Mouse (Mus musculus) G1E (cell line): ENCODE results near the gene Stard13. TPM values are rescaled to one million over a fixed set of nuclear protein-coding genes. Genes with fewer than 3 reads are reported as not detected.

ENCODE experiments used
- ATAC-seq: 2 replicates; pipeline ENCODE4 v1.8.0; 2016; ENCODE audit warnings: mild to moderate bottlenecking; ENCODE audit not compliant: insufficient number of reproducible peaks, poor library complexity, low FRiP score, severe bottlenecking; ENCODE audit errors: extremely low read depth
- DNase-seq: peaks from one replicate; pipeline ENCODE4 v3.0.0; 2012; ENCODE audit warnings: low spot score
- H3K27me3 ChIP-seq: 2 replicates; pipeline ENCODE4 v1.6.1; 2012; ENCODE audit warnings: mild to moderate bottlenecking, low read length, inconsistent platforms; ENCODE audit not compliant: insufficient read depth
- H3K36me3 ChIP-seq: replicated peaks from 2 replicates; pipeline ENCODE3; 2012; ENCODE audit warnings: mild to moderate bottlenecking, inconsistent platforms
- H3K4me1 ChIP-seq: 2 replicates; pipeline ENCODE4 v1.6.1; 2012; ENCODE audit warnings: low read depth, low read length, inconsistent platforms, mixed read lengths; ENCODE audit not compliant: insufficient read depth
- H3K4me3 ChIP-seq: 2 replicates; pipeline ENCODE4 v1.5.1; 2012; ENCODE audit warnings: low read depth, mild to moderate bottlenecking, inconsistent platforms, low read length, moderate library complexity, mixed read lengths
- H3K9me3 ChIP-seq: replicated peaks from 2 replicates; pipeline ENCODE4 v1.6.1; 2012; ENCODE audit warnings: inconsistent platforms
- CTCF ChIP-seq: IDR thresholded peaks from 2 replicates; pipeline ENCODE4 v1.5.1; 2012; ENCODE audit warnings: low read depth, low read length, inconsistent platforms, mixed read lengths
- GATA1 ChIP-seq: IDR thresholded peaks from 2 replicates; pipeline ENCODE4 v1.6.1; 2012; ENCODE audit warnings: borderline replicate concordance, low read length, inconsistent platforms, mixed read lengths
- GATA2 ChIP-seq: IDR thresholded peaks from 2 replicates; pipeline ENCODE4 v1.6.1; 2012; ENCODE audit warnings: low read depth, low read length, inconsistent platforms, borderline replicate concordance
- POLR2AphosphoS5 ChIP-seq: IDR thresholded peaks from 2 replicates; pipeline ENCODE4 v1.6.1; 2012; ENCODE audit warnings: low read depth, low read length, inconsistent platforms; ENCODE audit not compliant: insufficient replicate concordance
- TAL1 ChIP-seq: conservative IDR thresholded peaks from 2 replicates; pipeline ENCODE4 v1.6.1; 2012; ENCODE audit warnings: low read depth, low read length, inconsistent platforms, mixed read lengths
- polyA plus RNA-seq: library from polyadenylated mRNA; stranded (reverse); fragments of >175 nt; gene quantifications from 2 replicates; pipeline ENCODE4 v1.2.3, GENCODE M21; 2012
- total RNA-seq, 2 experiments: library from RNA; stranded (forward) in 1 of 2; stranded (reverse) in 1 of 2; fragments of 200-1000 nt in 1 of 2; fragments of >200 nt in 1 of 2; fragmentation: Nextera tagmentation in 1 of 2; gene quantifications; 2 replicates each; pipeline ENCODE4 v1.2.3; 2014 to 2017

The Stard13 gene
- total and polyA plus RNA-seq, 3 experiments: 0.05 TPM; not detected in 2

DNA sequence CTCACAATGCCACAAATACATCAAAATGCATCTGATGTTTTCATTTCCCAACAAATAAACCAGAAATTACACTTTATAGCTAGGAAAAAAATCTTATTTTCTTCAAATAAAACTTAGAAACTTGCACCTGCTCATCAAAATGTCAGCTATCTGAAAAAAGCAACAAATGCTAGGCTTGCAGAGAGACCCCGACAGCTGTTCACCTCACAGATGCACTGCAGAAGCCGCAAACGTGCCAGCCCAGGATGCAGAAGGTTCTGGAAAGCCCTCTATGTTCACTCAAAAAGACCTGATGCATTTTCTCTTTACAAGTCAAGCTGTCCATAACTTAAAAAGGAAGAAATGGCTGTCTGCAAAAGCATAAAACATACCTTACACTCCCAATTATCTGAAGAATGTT, 20.5 kb downstream of the Stard13 start:
- no peak for ATAC-seq
- H3K27me3 ChIP-seq: no peaks in the 10 kb centered on the region
- H3K4me3 ChIP-seq: no peak overlapping the region
- no peaks in the 10 kb centered on the region for H3K36me3 ChIP-seq
- no peak for TF ChIP-seq GATA1
- TF ChIP-seq GATA2: no peak
- no peak for TF ChIP-seq CTCF
- TF ChIP-seq TAL1: no peak
- TF ChIP-seq POLR2AphosphoS5: no peak
- no peak for DNase-seq
- H3K9me3 ChIP-seq: no peaks in the 10 kb centered on the region; the same call in 1 of the 2 replicates
- H3K4me1 ChIP-seq: no peaks in the 10 kb centered on the region

DNA sequence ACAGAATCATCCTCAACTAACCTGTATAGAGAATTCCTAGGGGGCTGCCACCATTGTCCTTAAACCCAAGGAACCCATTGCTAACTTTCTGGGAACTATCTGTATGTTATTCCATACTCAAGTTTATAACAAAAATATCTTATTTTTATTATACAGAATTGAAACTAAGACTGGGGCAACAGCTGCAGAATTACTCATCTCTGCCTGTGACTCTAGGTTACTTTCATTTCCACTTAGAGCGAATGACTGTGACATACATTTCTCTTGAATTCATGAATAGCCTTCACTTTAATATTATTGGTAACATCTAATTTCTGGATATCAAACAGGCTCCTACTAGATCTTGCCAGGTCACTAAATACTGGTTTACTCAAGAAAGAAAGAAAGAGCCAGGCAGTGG, 22.8 kb downstream of the Stard13 start:
- Histone ChIP-seq H3K36me3 (no peaks in the 10 kb centered on the region), H3K27me3 (no peaks in the 10 kb centered on the region), H3K4me1 (no peaks in the 10 kb centered on the region), H3K9me3 (no peaks in the 10 kb centered on the region; the same call in 1 of the 2 replicates), H3K4me3 (no peak overlapping the region)
- no peak for TF ChIP-seq CTCF
- TF ChIP-seq POLR2AphosphoS5: no peak
- TF ChIP-seq GATA1: no peak
- TF ChIP-seq GATA2: no peak
- TF ChIP-seq TAL1: no peak
- no peak for DNase-seq
- no peak for ATAC-seq

DNA sequence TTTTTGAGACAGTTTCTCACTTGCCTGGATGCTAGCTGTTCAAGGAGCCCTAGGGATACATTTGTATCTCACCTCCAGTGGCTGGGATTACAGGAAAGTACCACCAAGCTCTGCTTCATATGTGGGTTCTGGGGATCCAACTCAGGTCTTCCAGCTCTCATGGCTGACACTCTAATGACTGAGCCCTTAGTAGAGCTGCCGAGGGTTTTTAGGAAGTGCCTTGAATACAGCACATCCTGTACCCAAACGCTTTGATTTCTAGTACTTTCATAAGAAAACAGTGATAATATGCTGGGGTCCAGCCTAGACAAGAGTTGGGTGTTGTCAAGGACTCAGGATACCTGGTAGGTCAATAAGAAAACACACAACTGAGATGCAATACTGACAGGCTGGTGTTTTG, 23.6 kb downstream of the Stard13 start:
- DNase-seq: no peak
- Histone ChIP-seq H3K36me3 (no peaks in the 10 kb centered on the region), H3K4me1 (no peaks in the 10 kb centered on the region), H3K9me3 (no peaks in the 10 kb centered on the region; the same call in 1 of the 2 replicates), H3K4me3 (no peak overlapping the region), H3K27me3 (no peaks in the 10 kb centered on the region)
- TF ChIP-seq GATA2: no peak
- TF ChIP-seq CTCF: no peak
- no peak for ATAC-seq

DNA sequence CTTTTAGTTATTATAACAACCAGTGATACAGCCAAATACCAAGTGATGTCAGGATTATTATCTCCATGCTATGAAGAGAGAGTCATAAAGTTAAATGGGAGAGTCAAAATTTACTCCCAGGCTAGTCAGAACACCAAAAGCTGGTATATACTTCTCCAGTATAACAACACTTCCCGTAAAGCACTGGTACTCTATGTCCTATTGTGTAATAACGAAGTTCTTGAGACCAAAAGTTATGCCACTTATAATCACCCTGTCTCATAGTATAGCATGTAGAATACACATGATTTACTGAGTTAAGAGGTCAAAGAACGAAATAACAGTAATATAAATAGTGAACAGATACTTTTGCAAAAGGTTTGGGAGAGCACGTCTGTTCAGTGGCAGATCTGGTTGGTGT, 28.6 kb downstream of the Stard13 start:
- no peaks in the 10 kb centered on the region for H3K27me3 ChIP-seq
- no peak for TF ChIP-seq TAL1
- TF ChIP-seq POLR2AphosphoS5: no peak
- no peak for TF ChIP-seq GATA2
- no peak for TF ChIP-seq GATA1
- no peak for TF ChIP-seq CTCF
- H3K4me1 ChIP-seq: no peaks in the 10 kb centered on the region
- H3K36me3 ChIP-seq: no peaks in the 10 kb centered on the region
- no peak for ATAC-seq
- no peaks in the 10 kb centered on the region; the same call in 1 of the 2 replicates for H3K9me3 ChIP-seq
- H3K4me3 ChIP-seq: no peak overlapping the region
- no peak for DNase-seq

DNA sequence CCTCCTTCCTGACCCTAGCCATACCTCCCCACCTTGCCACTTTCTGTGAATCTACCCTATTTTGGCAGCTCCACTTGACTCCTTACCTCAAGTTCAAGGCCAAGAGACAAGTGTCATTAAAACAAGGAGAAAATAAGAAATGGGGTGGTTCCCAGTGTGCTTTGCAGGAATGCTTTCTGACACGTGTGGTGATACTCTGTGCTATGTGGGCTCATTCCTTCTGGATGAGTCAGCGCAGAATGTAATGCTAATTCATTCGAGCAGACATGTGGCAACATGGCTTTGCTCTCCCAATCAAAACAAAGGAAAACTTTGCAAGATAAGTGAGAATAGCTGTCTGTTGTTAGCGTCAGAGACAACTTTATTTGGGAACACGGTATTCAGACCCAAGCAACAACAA, 30.7 kb downstream of the Stard13 start:
- Histone ChIP-seq H3K9me3 (no peaks in the 10 kb centered on the region; the same call in 1 of the 2 replicates), H3K4me1 (no peaks in the 10 kb centered on the region), H3K36me3 (no peaks in the 10 kb centered on the region), H3K27me3 (no peaks in the 10 kb centered on the region), H3K4me3 (no peak overlapping the region)
- TF ChIP-seq GATA2: no peak
- TF ChIP-seq POLR2AphosphoS5: no peak
- no peak for TF ChIP-seq CTCF
- no peak for TF ChIP-seq TAL1
- TF ChIP-seq GATA1: no peak
- ATAC-seq: no peak
- no peak for DNase-seq

DNA sequence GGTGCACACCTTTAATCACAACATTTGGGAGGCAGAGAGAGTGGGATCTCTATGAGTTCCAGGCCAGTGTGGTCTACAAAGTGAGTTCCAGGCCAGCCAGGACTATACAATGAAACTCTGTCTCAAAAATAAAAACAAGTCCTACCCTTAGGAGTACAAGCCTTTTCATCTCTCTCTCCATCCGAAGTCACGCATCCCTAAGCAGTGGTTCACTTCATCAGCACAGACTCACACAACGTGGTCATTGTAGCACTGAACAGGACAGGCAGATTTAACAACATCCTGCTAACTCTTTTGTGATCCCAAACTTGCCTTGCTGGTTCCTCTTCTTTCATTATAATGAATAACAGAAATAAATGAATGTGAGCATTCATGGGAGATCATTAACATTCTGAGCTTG, 32.4 kb downstream of the Stard13 start:
- Histone ChIP-seq H3K9me3 (no peaks in the 10 kb centered on the region; the same call in 1 of the 2 replicates), H3K36me3 (no peaks in the 10 kb centered on the region), H3K4me1 (no peaks in the 10 kb centered on the region), H3K27me3 (no peaks in the 10 kb centered on the region), H3K4me3 (no peak overlapping the region)
- TF ChIP-seq TAL1: no peak
- TF ChIP-seq GATA2: no peak
- no peak for TF ChIP-seq GATA1
- TF ChIP-seq CTCF: no peak
- TF ChIP-seq POLR2AphosphoS5: no peak
- ATAC-seq (no peak), DNase-seq (no peak)

DNA sequence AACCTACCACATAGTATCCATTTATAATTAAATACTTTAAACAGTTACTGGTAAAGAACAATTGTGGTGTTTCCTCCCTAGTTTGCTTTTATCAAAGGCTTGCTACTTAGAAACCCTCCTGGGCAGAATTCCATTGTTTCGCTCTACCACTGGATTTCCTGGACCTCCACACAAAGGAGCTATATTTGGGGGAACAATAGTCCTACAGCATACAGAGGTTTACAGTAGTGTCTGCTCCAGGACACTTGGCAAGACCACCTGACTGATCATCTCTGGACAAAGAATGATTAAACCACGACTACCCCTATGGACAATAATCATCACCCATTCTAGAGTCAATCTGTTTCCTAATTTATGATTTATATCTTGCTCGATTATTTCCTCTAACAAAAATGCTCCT, 34.4 kb downstream of the Stard13 start:
- Histone ChIP-seq H3K4me3 (no peak overlapping the region), H3K4me1 (no peaks in the 10 kb centered on the region), H3K27me3 (no peaks in the 10 kb centered on the region), H3K36me3 (no peaks in the 10 kb centered on the region), H3K9me3 (no peaks in the 10 kb centered on the region; the same call in 1 of the 2 replicates)
- no peak for ATAC-seq
- TF ChIP-seq POLR2AphosphoS5 (no peak), CTCF (no peak), GATA1 (no peak), GATA2 (no peak), TAL1 (no peak)
- no peak for DNase-seq
